Mouse (Mus musculus) CH12.LX (cell line): Measurements from ENCODE around the gene Evc2. TPM values are rescaled to one million over a fixed set of nuclear protein-coding genes. Genes with fewer than 3 reads are reported as not detected.

Source experiments
- DNase-seq: peaks from one replicate; pipeline ENCODE4 v3.0.0-alpha.2; 2013; ENCODE audit errors: extremely low read depth
- H3K27ac ChIP-seq: 2 replicates; pipeline ENCODE4 v1.5.1; 2012; ENCODE audit warnings: low read depth, mild to moderate bottlenecking, control low read depth, moderate library complexity; ENCODE audit not compliant: insufficient read depth
- H3K27me3 ChIP-seq: replicated peaks from 2 replicates; pipeline ENCODE3; 2012; ENCODE audit warnings: inconsistent platforms
- H3K36me3 ChIP-seq, 2 experiments: replicated peaks in 1 of 2; 2 replicates each; pipeline versions ENCODE3 to v1.6.1; 2012; ENCODE audit warnings: inconsistent platforms in 1 of 2, low read length in 1 of 2, mild to moderate bottlenecking in 1 of 2, mixed read lengths in 1 of 2, moderate library complexity in 1 of 2; ENCODE audit not compliant: control insufficient read depth in 1 of 2, insufficient read depth in 1 of 2
- H3K4me1 ChIP-seq, 2 experiments: 2 replicates each; pipeline ENCODE4 v1.6.1; 2012; ENCODE audit warnings: inconsistent platforms in 1 of 2, moderate library complexity in 1 of 2; ENCODE audit not compliant: insufficient read depth in 2 of 2, control insufficient read depth in 1 of 2
- H3K4me2 ChIP-seq: 2 replicates; pipeline ENCODE4 v1.6.1; 2012; ENCODE audit warnings: low read depth, mild to moderate bottlenecking, control low read depth; ENCODE audit not compliant: poor library complexity, insufficient read depth, severe bottlenecking
- H3K4me3 ChIP-seq, 3 experiments: fragments of 150-350 bp in 1 of 3; sonication (generic) in 1 of 3; replicated peaks in 1 of 3; 2 replicates each; pipeline versions ENCODE3 to v1.5.1; 2011 to 2012; ENCODE audit warnings: low read depth in 2 of 3, low read length in 2 of 3, mild to moderate bottlenecking in 2 of 3, moderate library complexity in 2 of 3, control low read depth in 1 of 3, improper control_type of control experiment in 1 of 3, inconsistent platforms in 1 of 3, mixed read lengths in 1 of 3; ENCODE audit not compliant: poor library complexity in 1 of 3
- H3K79me2 ChIP-seq: replicated peaks from 2 replicates; pipeline ENCODE4 v1.6.1; 2012; ENCODE audit warnings: mild to moderate bottlenecking, moderate library complexity; ENCODE audit not compliant: control insufficient read depth, poor library complexity, insufficient read depth, severe bottlenecking; ENCODE audit errors: extremely low read depth
- H3K9ac ChIP-seq: 2 replicates; pipeline ENCODE4 v1.6.1; 2012; ENCODE audit warnings: low read depth, mild to moderate bottlenecking, control low read depth, moderate library complexity; ENCODE audit not compliant: insufficient read depth
- H3K9me3 ChIP-seq: replicated peaks from 2 replicates; pipeline ENCODE3; 2012; ENCODE audit warnings: low read length, inconsistent platforms, mixed read lengths
- BHLHE40 ChIP-seq: IDR thresholded peaks from 2 replicates; pipeline ENCODE4 v1.6.1; 2011; ENCODE audit warnings: mild to moderate bottlenecking, low read depth, low read length, improper control_type of control experiment
- CHD1 ChIP-seq: IDR thresholded peaks from 2 replicates; pipeline ENCODE4 v1.6.1; 2012; ENCODE audit warnings: low read depth, low read length, improper control_type of control experiment, inconsistent platforms
- CTCF ChIP-seq, 2 experiments: IDR thresholded peaks in 1 of 2; conservative IDR thresholded peaks in 1 of 2; 2 replicates each; pipeline ENCODE4 v1.5.1; 2011 to 2012; ENCODE audit warnings: low read depth in 2 of 2, low read length in 2 of 2, improper control_type of control experiment in 1 of 2, inconsistent platforms in 1 of 2, mild to moderate bottlenecking in 1 of 2, moderate library complexity in 1 of 2
- ELF1 ChIP-seq: IDR thresholded peaks from 2 replicates; pipeline ENCODE4 v1.6.1; 2014; ENCODE audit warnings: low read depth, mild to moderate bottlenecking, inconsistent platforms, low read length, improper control_type of control experiment
- GABPA ChIP-seq: IDR thresholded peaks from 2 replicates; pipeline ENCODE4 v1.6.1; 2012; ENCODE audit warnings: low read depth, low read length, improper control_type of control experiment, inconsistent platforms; ENCODE audit not compliant: insufficient replicate concordance
- IRF4 ChIP-seq: IDR thresholded peaks from 2 replicates; pipeline ENCODE4 v1.6.1; 2014; ENCODE audit warnings: low read depth, mild to moderate bottlenecking, inconsistent platforms, low read length, improper control_type of control experiment
- MAX ChIP-seq: IDR thresholded peaks from 2 replicates; pipeline ENCODE4 v1.6.1; 2011; ENCODE audit warnings: low read length, improper control_type of control experiment
- MAZ ChIP-seq: IDR thresholded peaks from 2 replicates; pipeline ENCODE4 v1.6.1; 2012; ENCODE audit warnings: low read depth, mild to moderate bottlenecking, inconsistent platforms, low read length, improper control_type of control experiment, moderate library complexity
- MEF2A ChIP-seq: IDR thresholded peaks from 2 replicates; pipeline ENCODE4 v1.6.1; 2014; ENCODE audit warnings: low read depth, mild to moderate bottlenecking, inconsistent platforms, low read length, improper control_type of control experiment, borderline replicate concordance
- MXI1 ChIP-seq: IDR thresholded peaks from 2 replicates; pipeline ENCODE4 v1.6.1; 2011; ENCODE audit warnings: mild to moderate bottlenecking, low read depth, low read length, improper control_type of control experiment
- MYC ChIP-seq: IDR thresholded peaks from 2 replicates; pipeline ENCODE4 v1.6.1; 2011; ENCODE audit warnings: low read depth, mild to moderate bottlenecking, improper control_type of control experiment, low read length
- NELFE ChIP-seq: IDR thresholded peaks from 2 replicates; pipeline ENCODE4 v1.6.1; 2011; ENCODE audit warnings: low read depth, low read length, improper control_type of control experiment
- NRF1 ChIP-seq: IDR thresholded peaks from 2 replicates; pipeline ENCODE4 v1.6.1; 2014; ENCODE audit warnings: low read depth, mild to moderate bottlenecking, inconsistent platforms, low read length, improper control_type of control experiment, moderate library complexity
- POLR2A ChIP-seq: IDR thresholded peaks from 2 replicates; pipeline ENCODE4 v1.6.1; 2011; ENCODE audit warnings: low read depth, mild to moderate bottlenecking, improper control_type of control experiment, low read length
- POLR2AphosphoS2 ChIP-seq: IDR thresholded peaks from 2 replicates; pipeline ENCODE4 v1.6.1; 2011; ENCODE audit warnings: low read depth, low read length, improper control_type of control experiment
- RAD21 ChIP-seq: IDR thresholded peaks from 2 replicates; pipeline ENCODE4 v1.6.1; 2011; ENCODE audit warnings: low read depth, mild to moderate bottlenecking, low read length, improper control_type of control experiment, moderate library complexity
- RCOR1 ChIP-seq: conservative IDR thresholded peaks from 2 replicates; pipeline ENCODE4 v1.6.1; 2012; ENCODE audit warnings: low read depth, mild to moderate bottlenecking, inconsistent platforms, low read length, improper control_type of control experiment
- SIN3A ChIP-seq: IDR thresholded peaks from 2 replicates; pipeline ENCODE4 v1.6.1; 2012; ENCODE audit warnings: low read length, improper control_type of control experiment, inconsistent platforms
- SMC3 ChIP-seq: IDR thresholded peaks from 2 replicates; pipeline ENCODE4 v1.6.1; 2011; ENCODE audit warnings: low read depth, low read length, improper control_type of control experiment
- TBP ChIP-seq: conservative IDR thresholded peaks from 2 replicates; pipeline ENCODE4 v1.6.1; 2011; ENCODE audit warnings: low read depth, low read length, improper control_type of control experiment
- TCF12 ChIP-seq: IDR thresholded peaks from 2 replicates; pipeline ENCODE4 v1.6.1; 2014; ENCODE audit warnings: low read depth, mild to moderate bottlenecking, inconsistent platforms, low read length, improper control_type of control experiment
- UBTF ChIP-seq: IDR thresholded peaks from 2 replicates; pipeline ENCODE4 v1.6.1; 2012; ENCODE audit warnings: low read depth, mild to moderate bottlenecking, inconsistent platforms, low read length, improper control_type of control experiment, moderate library complexity
- ZC3H11A ChIP-seq: IDR thresholded peaks from 2 replicates; pipeline ENCODE4 v1.6.1; 2012; ENCODE audit warnings: low read depth, mild to moderate bottlenecking, inconsistent platforms, low read length, improper control_type of control experiment
- ZKSCAN1 ChIP-seq: IDR thresholded peaks from 2 replicates; pipeline ENCODE4 v1.6.1; 2012; ENCODE audit warnings: low read depth, inconsistent platforms, low read length, improper control_type of control experiment, borderline replicate concordance
- ZMIZ1 ChIP-seq: IDR thresholded peaks from 2 replicates; pipeline ENCODE4 v1.6.1; 2012; ENCODE audit warnings: low read depth, mild to moderate bottlenecking, inconsistent platforms, low read length, improper control_type of control experiment
- ZNF384 ChIP-seq: IDR thresholded peaks from 2 replicates; pipeline ENCODE4 v1.6.1; 2012; ENCODE audit warnings: low read depth, low read length, improper control_type of control experiment, inconsistent platforms
- dilution Hi-C: fragments of 300-500 bp; cut with MboI; formaldehyde crosslinking; loops from 2 replicates; pipeline ENCODE4 v1.14.3; 2020; ENCODE audit warnings: low sequenced_read_pairs; ENCODE audit not compliant: extremely low pct_unique_long_range_greater_than_20kb, extremely low pct_ligation_motif_present
- in situ Hi-C: fragments of 300-500 bp; cut with MboI; formaldehyde crosslinking; loops from 3 replicates; pipeline ENCODE4 v1.14.3; 2019; ENCODE audit warnings: low sequenced_read_pairs, low pct_ligation_motif_present, low pct_unique_long_range_greater_than_20kb, mixed read lengths
- polyA plus RNA-seq: library from polyadenylated mRNA; unstranded; fragments of >175 nt; gene quantifications from 2 replicates; pipeline ENCODE4 v1.2.1, GENCODE M21; 2012; ENCODE audit warnings: low read depth; ENCODE audit not compliant: insufficient read length
- total RNA-seq, 2 experiments: library from RNA; depleted of rRNA; stranded (reverse); fragments of 300-350 nt in 1 of 2; fragments of >200 nt in 1 of 2; gene quantifications; 2 replicates each; pipeline ENCODE4 v1.2.3; 2012 to 2014

The Evc2 gene
- total and polyA plus RNA-seq, 3 experiments, result 0.04 TPM; not detected in 2

DNA sequence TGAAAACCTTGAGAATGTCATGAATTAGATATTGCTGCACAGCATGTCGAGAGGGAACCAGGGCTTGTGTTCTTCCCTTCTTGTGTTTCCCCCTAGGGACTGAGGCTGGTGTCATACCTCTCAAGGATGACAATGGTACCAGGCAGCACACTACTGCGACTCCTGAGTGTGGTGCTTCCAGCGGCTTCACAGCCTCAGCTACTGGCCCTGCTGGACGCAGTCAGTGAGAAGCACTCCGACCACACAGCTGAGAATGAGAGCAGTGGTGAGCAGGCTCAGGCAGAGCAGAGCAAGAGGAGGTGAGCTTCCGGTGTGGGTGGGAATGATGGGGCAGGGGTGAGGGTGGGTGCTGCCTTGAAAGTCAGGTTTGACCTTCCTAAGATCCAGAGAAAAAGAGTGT lies 80.7 kb downstream of the Evc2 start (continued):
- TF ChIP-seq BHLHE40 (no peak), POLR2AphosphoS2 (no peak), TBP (no peak)
- TF ChIP-seq, all 38 proteins: peak for 0

DNA sequence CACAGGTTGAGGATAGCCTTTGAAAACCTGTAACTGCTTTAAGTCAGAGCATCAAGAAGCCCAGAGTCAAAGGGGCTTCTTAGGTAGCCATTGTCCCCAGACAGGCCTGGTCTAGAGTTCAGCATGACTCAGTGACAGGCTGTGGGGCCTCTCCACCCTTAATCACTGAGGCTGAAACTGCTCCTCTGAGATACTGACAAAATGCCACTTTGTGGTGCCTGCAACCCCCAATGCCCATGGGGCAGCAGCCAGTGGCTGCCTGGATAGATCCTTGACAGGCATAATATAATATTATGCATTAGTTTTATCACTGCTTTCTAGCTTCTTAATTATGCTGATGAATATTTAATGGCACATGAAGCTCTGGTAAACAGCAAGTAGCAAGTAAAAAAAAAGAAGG lies 88.9 kb downstream of the Evc2 start:
- no peaks in the 10 kb centered on the region for H3K36me3 ChIP-seq
- dilution Hi-C loops (no loop called here), in situ Hi-C loops (no loop called here)
- H3K27me3 ChIP-seq, result peaks cover 26% of the 10 kb centered on the region
- H3K27ac ChIP-seq, result no peak overlapping the region
- H3K9me3 ChIP-seq, result no peaks in the 10 kb centered on the region
- no peaks in the 10 kb centered on the region for H3K4me1 ChIP-seq
- no peaks in the 10 kb centered on the region for H3K79me2 ChIP-seq
- no peak for TF ChIP-seq MAX
- TF ChIP-seq GABPA, result no peak
- TF ChIP-seq MYC, result no peak
- no peak for TF ChIP-seq IRF4
- TF ChIP-seq ELF1, result no peak
- no peak for TF ChIP-seq MXI1
- TF ChIP-seq RAD21, result no peak
- TF ChIP-seq ZMIZ1, result no peak
- no peak for TF ChIP-seq TCF12
- no peak for TF ChIP-seq SMC3
- no peak for TF ChIP-seq POLR2AphosphoS2
- TF ChIP-seq POLR2A, result no peak
- TF ChIP-seq RCOR1, result no peak
- TF ChIP-seq NRF1, result no peak
- TF ChIP-seq BHLHE40, result no peak
- no peak for TF ChIP-seq MEF2A
- no peak for TF ChIP-seq UBTF
- no peak for TF ChIP-seq TBP
- TF ChIP-seq MAZ, result no peak
- no peak overlapping the region for H3K4me3 ChIP-seq
- no peak for DNase-seq
- no peak overlapping the region for H3K9ac ChIP-seq
- H3K4me2 ChIP-seq, result no peak overlapping the region

DNA sequence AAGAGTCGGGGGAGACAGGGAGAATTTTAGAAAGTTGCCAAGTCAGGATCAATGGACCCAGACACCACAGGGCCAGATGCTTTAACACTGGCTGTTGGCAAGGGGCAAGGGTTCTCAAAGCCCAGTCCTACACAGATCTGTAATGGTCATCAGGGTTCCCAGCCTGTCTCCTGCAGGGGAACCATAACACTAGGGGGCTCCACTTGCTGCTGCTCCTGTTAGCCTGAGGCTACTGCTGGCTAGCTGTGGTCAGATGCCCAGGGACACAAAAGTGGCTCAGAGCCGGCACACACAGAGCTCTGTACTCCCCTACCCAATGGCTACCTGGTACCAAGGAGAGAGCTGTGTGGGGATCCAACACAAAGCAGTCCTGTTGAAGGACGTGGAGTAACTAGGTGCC lies 97.1 kb downstream of the Evc2 start:
- no peak overlapping the region for H3K4me2 ChIP-seq
- TF ChIP-seq POLR2AphosphoS2 (no peak), POLR2A (no peak), MEF2A (no peak), NELFE (no peak), ZKSCAN1 (no peak), RCOR1 (no peak), ZC3H11A (no peak), CHD1 (no peak), CTCF (conservative IDR thresholded peaks at IDR 0.05 in 1 of 2, IDR thresholded peaks at IDR 0.05 in 1 of 2; ENCODE audit: low read depth in 2 of 2, low read length in 2 of 2) (0 out of 4 replicates have a peak, but pooled peaks of 1 of the 2 experiments have one; percentile 22), TBP (no peak), SIN3A (no peak), SMC3 (peak; percentile 18; the same call in 1 of the 2 replicates), ZNF384 (no peak)
- H3K27ac ChIP-seq, result no peak overlapping the region
- no peaks in the 10 kb centered on the region for H3K4me1 ChIP-seq
- no peaks in the 10 kb centered on the region for H3K79me2 ChIP-seq
- H3K9me3 ChIP-seq, result peaks cover 3% of the 10 kb centered on the region
- H3K9ac ChIP-seq, result no peak overlapping the region
- no peak for DNase-seq
- peaks cover 15% of the 10 kb centered on the region for H3K27me3 ChIP-seq
- H3K36me3 ChIP-seq, result no peaks in the 10 kb centered on the region
- in situ Hi-C loops (no loop called here), dilution Hi-C loops (no loop called here)
- H3K4me3 ChIP-seq, result no peak overlapping the region
